In the genomic region with DNA sequence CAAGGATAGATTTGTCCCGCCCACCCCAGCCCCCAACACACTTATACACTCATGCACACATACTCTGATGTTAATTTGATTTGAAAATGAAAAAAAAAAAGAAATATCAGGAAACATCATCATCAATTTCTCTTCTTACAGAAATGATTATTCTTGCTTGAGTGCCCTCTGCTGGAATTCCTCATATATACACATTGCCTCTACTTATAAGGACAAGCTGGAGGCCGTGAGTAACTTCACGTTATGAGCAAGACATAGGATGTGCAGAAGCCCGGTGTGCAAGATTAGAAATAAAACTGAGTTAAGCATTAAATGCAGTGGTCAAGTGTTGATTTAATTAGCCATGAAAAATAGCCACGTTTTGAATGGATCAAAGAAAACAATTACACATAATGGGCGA, we compare ENCODE assay signal across 9 mouse cellular contexts. TPM values are rescaled to one million over a fixed set of nuclear protein-coding genes. Genes with fewer than 3 reads are reported as not detected.
DNase-seq lines count a peak whose midpoint lies in the region; ATAC-seq and TF ChIP-seq lines count a peak whose summit lies in the region.
"Had no signal": no experiment of that assay in that cellular context is flagged by ENCODE, and none has a peak within 500 bp of the region (broad histone marks: within the 10 kb centered on the region; RNA-seq: fewer than 3 reads in every experiment).

No protein-coding gene starts in this region.

- H3K27me3 ChIP-seq in kidney, embryonic 14.5 days (ENCODE audit: control insufficient read depth, insufficient read depth, low read length), result no peaks in the 10 kb centered on the region
- H3K27me3 ChIP-seq in small intestine, adult 2 months (ENCODE audit: control insufficient read depth, insufficient read depth, low read length), result no peaks in the 10 kb centered on the region
- H3K27me3 ChIP-seq: embryonic facial prominence, embryonic 13.5 days; neural tube, embryonic 13.5 days had no signal

- no peaks in the 10 kb centered on the region for H3K4me1 ChIP-seq in kidney, embryonic 14.5 days (ENCODE audit: control insufficient read depth, insufficient read depth, low read length)
- H3K4me1 ChIP-seq in small intestine, adult 2 months (ENCODE audit: control insufficient read depth, insufficient read depth, insufficient read length, low read length), result no peaks in the 10 kb centered on the region
- H3K4me1 ChIP-seq: embryonic facial prominence, embryonic 13.5 days; neural tube, embryonic 13.5 days had no signal

- no peaks in the 10 kb centered on the region for H3K9me3 ChIP-seq in kidney, embryonic 14.5 days (ENCODE audit: control insufficient read depth, low read length)
- H3K9me3 ChIP-seq: embryonic facial prominence, embryonic 13.5 days; neural tube, embryonic 13.5 days had no signal

- H3K4me3 ChIP-seq in kidney, embryonic 14.5 days (ENCODE audit: low read length), result no peak overlapping the region
- no peak overlapping the region for H3K4me3 ChIP-seq in small intestine, adult 2 months (ENCODE audit: low read depth, low read length)
- H3K4me3 ChIP-seq: embryonic facial prominence, embryonic 13.5 days; neural tube, embryonic 13.5 days had no signal

- TF ChIP-seq CTCF in small intestine, adult 2 months (IDR thresholded peaks at IDR 0.05; ENCODE audit: extremely low read depth, insufficient read length, insufficient replicate concordance, low read depth, low read length), result 0 out of 2 replicates have a peak, but pooled peaks have one; percentile 11

- H3K4me2 ChIP-seq in kidney, embryonic 14.5 days (replicated peaks; ENCODE audit: low read depth, low read length), result no peak overlapping the region
- H3K4me2 ChIP-seq: embryonic facial prominence, embryonic 13.5 days; neural tube, embryonic 13.5 days had no signal

- no peak for ATAC-seq in kidney, embryonic 14.5 days (ENCODE audit: low FRiP score, low TSS enrichment)

- TF ChIP-seq POLR2A in small intestine, adult 2 months (IDR thresholded peaks at IDR 0.05; ENCODE audit: low read depth, low read length), result no peak

- no peaks in the 10 kb centered on the region for H3K36me3 ChIP-seq in kidney, embryonic 14.5 days (ENCODE audit: control insufficient read depth, insufficient read depth, low read length)
- no peaks in the 10 kb centered on the region for H3K36me3 ChIP-seq in small intestine, adult 2 months (ENCODE audit: control insufficient read depth, insufficient read depth, low read length)
- H3K36me3 ChIP-seq: embryonic facial prominence, embryonic 13.5 days; neural tube, embryonic 13.5 days had no signal

- no peak overlapping the region for H3K27ac ChIP-seq in kidney, embryonic 14.5 days (ENCODE audit: low read depth, low read length)
- no peak overlapping the region for H3K27ac ChIP-seq in small intestine, adult 2 months (ENCODE audit: insufficient read depth, low read depth, low read length)
- H3K27ac ChIP-seq: embryonic facial prominence, embryonic 13.5 days; neural tube, embryonic 13.5 days had no signal

- no peak overlapping the region for H3K9ac ChIP-seq in kidney, embryonic 14.5 days (ENCODE audit: low read depth, low read length)
- H3K9ac ChIP-seq: embryonic facial prominence, embryonic 13.5 days; neural tube, embryonic 13.5 days had no signal

- peak; percentile 4 to 12 for DNase-seq in kidney, adult 8-10 months
- peak; percentile 30 for DNase-seq in CD4-positive helper T cell, adult 2 months (ENCODE audit: low read depth, low spot score)
- DNase-seq in ES-CJ7 (ENCODE audit: low read depth, low spot score), result peak; percentile 24
- DNase-seq in kidney, postnatal 14 days, result peak; percentile 29
- no peak for DNase-seq in spleen, postnatal 14 days (ENCODE audit: low spot score in 2 of 2)

- 42% methylated on average over 6 of the region's 6 CpGs for WGBS in kidney, embryonic 14.5 days
- 28% methylated on average over 6 of the region's 6 CpGs for WGBS in small intestine, adult 2 months

RNA-seq across cellular contexts. Expression of gene Gm765, which starts 40.9 kb away (rescaled TPM):
- polyA plus RNA-seq in kidney, embryonic 14.5 days (2014; fragmentation: Nextera tagmentation; extraction: Ambion mirVana), result not detected in 2 replicates
- not detected in 2 replicates for polyA plus RNA-seq in small intestine, adult 2 months (2012; rRNA removed)
- polyA plus RNA-seq: embryonic facial prominence, embryonic 13.5 days had no signal

Comparison
In these comparisons a context has a peak if more than half of its experiments do, and no peak if none do; other contexts are left out.
1. DNase-seq: peak in kidney, adult 8-10 months (2 of 2), CD4-positive helper T cell, adult 2 months (single experiment), ES-CJ7 (single experiment) and kidney, postnatal 14 days (single experiment); none in spleen, postnatal 14 days (0 of 2).